Mouse (Mus musculus) frontal cortex, adult (tissue): Measurements from ENCODE around the gene Pf4.
A peak's percentile ranks its signal among the peaks of the same experiment; 100 is the strongest.

ENCODE experiments used
- ATAC-seq: cut with Nextera tagmentation; 2 replicates; pipeline ENCODE4 v1.9.2; 2017; ENCODE audit warnings: mild to moderate bottlenecking, moderate library complexity, mixed read lengths; ENCODE audit not compliant: low TSS enrichment

The Pf4 gene

GRCm38 (mm10) chr5:90771880-90772653 lies at the start of gene Pf4:
Gene Pf4, plus strand, starts transcription at chr5:90772435.
- 0 out of 2 replicates have a peak, but pooled peaks have one; percentile 38 for ATAC-seq

- no peak for ATAC-seq
Measured at GRCm38 (mm10) chr5:90722656-90723055, 49.6 kb upstream of the Pf4 start.

GRCm38 (mm10) chr5:90728254-90728653 lies 44.0 kb upstream of the Pf4 start:
- no peak for ATAC-seq

GRCm38 (mm10) chr5:90731480-90731879 lies 40.8 kb upstream of the Pf4 start:
- no peak for ATAC-seq

- ATAC-seq = no peak
Measured at GRCm38 (mm10) chr5:90742029-90742428, 30.2 kb upstream of the Pf4 start.

GRCm38 (mm10) chr5:90753934-90754333 lies 18.3 kb upstream of the Pf4 start:
- ATAC-seq = no peak

- ATAC-seq = no peak
Measured at GRCm38 (mm10) chr5:90758020-90758605, 14.1 kb upstream of the Pf4 start.

- peak; percentile 74 for ATAC-seq
Measured at GRCm38 (mm10) chr5:90759077-90760065, 12.9 kb upstream of the Pf4 start, which contains the start of gene Cxcl5. Gene Cxcl5, plus strand, starts transcription at chr5:90759360.

GRCm38 (mm10) chr5:90760303-90760702 lies 11.9 kb upstream of the Pf4 start:
- ATAC-seq = no peak

- ATAC-seq = no peak
Measured at GRCm38 (mm10) chr5:90760844-90761243, 11.4 kb upstream of the Pf4 start.

GRCm38 (mm10) chr5:90761834-90762233 lies 10.4 kb upstream of the Pf4 start:
- ATAC-seq = no peak

- ATAC-seq = no peak
Measured at GRCm38 (mm10) chr5:90763912-90764665, 8.1 kb upstream of the Pf4 start.

- no peak for ATAC-seq
Measured at GRCm38 (mm10) chr5:90765821-90766606, 6.2 kb upstream of the Pf4 start.

- no peak for ATAC-seq
Measured at GRCm38 (mm10) chr5:90768218-90768617, 4.0 kb upstream of the Pf4 start, which contains the start of gene Ppbp. Gene Ppbp, plus strand, starts transcription at chr5:90768518.

GRCm38 (mm10) chr5:90771369-90771768 lies 866 bp upstream of the Pf4 start:
- ATAC-seq = no peak

GRCm38 (mm10) chr5:90775562-90775961 lies 3.3 kb downstream of the Pf4 start:
- no peak for ATAC-seq

GRCm38 (mm10) chr5:90777621-90778020 lies 5.4 kb downstream of the Pf4 start:
- no peak for ATAC-seq

- ATAC-seq = no peak
Measured at GRCm38 (mm10) chr5:90778856-90779255, 6.6 kb downstream of the Pf4 start.

GRCm38 (mm10) chr5:90783697-90784096 lies 11.5 kb downstream of the Pf4 start:
- no peak for ATAC-seq
